Mouse (Mus musculus) G1E (cell line): ENCODE measurements around the gene Olfr448.

Experiments
- CTCF ChIP-seq: IDR thresholded peaks from 2 replicates; pipeline ENCODE4 v1.5.1; 2012; ENCODE audit warnings: low read depth, low read length, inconsistent platforms, mixed read lengths
- GATA1 ChIP-seq: IDR thresholded peaks from 2 replicates; pipeline ENCODE4 v1.6.1; 2012; ENCODE audit warnings: borderline replicate concordance, low read length, inconsistent platforms, mixed read lengths
- POLR2AphosphoS5 ChIP-seq: IDR thresholded peaks from 2 replicates; pipeline ENCODE4 v1.6.1; 2012; ENCODE audit warnings: low read depth, low read length, inconsistent platforms; ENCODE audit not compliant: insufficient replicate concordance
- TAL1 ChIP-seq: conservative IDR thresholded peaks from 2 replicates; pipeline ENCODE4 v1.6.1; 2012; ENCODE audit warnings: low read depth, low read length, inconsistent platforms, mixed read lengths

DNA sequence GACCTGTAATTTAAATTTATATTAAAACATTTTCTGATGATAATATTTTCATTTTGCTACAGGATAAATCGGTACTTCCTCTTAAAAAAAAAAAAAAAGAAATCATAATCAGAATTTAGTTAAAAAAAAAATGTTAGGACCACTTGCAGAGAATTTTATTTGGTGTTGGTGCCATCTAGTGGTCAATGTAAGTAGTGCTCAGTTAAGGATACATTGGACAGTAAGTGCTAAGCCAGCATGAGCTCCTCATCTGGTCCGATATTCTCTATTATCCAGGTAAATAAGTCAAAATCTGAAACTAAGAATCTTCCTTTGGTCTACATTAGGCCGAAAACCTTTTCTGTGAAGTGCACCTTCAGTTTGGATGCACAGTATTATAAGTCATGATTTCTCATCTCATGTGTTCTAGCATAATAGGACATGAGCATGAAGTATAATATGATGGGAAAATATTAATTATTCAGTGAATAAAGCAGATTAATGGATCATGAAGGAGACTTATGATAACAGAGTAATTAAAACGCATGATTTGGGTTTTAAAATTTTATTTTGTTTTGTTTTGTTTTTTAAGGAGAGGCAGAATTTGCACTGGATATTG lies 29.9 kb upstream of the Olfr448 start:
- peak; percentile 26; the same call in 1 of the 2 replicates for TF ChIP-seq CTCF
- no peak for TF ChIP-seq GATA1
- TF ChIP-seq POLR2AphosphoS5, result no peak
- no peak for TF ChIP-seq TAL1
